Mouse (Mus musculus) kidney, postnatal 4 days (tissue): ENCODE measurements around the gene Gm17783.
"Not testable (repeated sequence)": the region's sequence is repeated elsewhere in the genome, so short reads cannot be mapped to it uniquely, and the experiment has no call there.

Experiments used
- DNase-seq, 2 experiments: peaks; one replicate each; pipeline ENCODE4 v3.0.0; 2021; ENCODE audit warnings: mixed read lengths in 2 of 2

The Gm17783 gene

DNA sequence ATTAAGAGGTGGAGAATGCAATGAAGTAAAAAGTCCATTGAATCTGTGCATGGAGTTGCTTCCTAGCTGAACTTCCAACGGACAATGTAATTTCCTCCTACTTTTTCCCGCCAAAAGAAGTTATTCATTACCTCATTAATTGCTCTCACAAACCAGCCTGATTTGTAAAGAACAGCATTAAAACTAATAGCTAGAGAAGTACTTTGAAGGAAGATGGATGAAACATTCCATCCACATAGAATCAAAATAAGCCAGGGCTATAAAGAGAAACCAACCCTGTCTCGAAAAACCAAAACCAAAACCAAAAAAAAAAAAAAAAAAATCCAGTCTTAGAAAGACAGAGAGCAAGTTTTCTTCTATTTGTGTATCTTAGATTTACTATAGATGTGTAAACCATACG is at the start of gene Gm17783:
Gene Gm17783 (minus strand): TSS at position 101 of the 400 bp plus-strand sequence.
- no peak for DNase-seq

DNA sequence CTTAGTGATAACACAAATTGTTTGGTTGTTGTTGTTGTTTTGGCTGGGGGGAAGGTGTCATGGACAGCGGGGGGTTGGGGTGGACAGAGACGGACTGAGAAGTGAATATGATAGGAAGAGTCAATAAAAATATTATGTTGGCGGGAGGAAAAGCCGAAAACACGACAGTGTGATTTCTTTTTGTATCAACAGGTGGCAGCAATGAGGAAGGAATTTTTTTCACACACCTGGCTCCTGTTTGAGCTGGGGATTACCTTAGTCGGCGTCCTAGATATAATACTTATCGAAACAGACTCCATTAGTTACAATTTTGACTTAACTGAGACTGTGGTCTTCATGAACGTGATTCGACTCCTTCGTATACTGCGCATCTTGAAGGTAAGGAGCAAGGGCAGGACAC is 48.0 kb upstream of the Gm17783 start:
- no peak for DNase-seq

DNA sequence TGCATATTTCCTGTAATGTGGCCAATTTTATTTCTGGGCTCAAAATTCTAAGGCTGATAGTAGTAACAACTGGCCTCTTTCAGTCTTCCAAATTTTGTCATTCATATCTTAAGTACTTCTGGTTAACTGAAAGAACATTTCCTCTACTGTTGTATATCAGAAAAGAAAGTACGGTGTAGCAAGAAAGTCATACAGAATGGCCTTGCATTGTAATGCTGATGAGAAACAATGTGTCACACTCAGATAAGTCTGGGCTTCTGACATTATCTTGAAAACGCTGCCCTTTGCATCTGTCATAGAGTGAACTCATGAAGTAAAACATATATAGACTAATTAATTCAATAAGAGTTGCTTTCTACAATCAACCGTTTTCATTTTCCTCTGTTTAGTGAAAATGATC is 40.5 kb upstream of the Gm17783 start:
- no peak for DNase-seq

DNA sequence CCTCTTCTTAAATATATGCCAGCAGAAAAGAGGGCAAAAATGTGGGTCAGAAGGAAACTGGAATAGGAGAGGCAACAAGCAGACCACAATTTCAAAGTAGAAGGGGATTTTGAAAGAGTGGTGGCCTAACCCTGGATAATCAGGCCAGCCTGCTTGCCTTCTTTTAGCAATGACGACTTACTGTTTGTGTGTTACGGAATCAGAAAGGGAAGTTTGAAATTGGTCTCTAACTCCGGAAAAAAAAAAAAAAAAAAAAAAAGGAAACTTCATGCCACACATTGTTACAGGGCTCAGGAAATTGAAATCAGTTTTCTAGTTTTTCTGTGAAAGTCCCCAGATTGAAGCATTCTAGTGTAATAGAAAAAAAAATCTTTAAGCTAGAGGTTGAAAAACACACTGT is 29.9 kb upstream of the Gm17783 start:
- DNase-seq = no peak

DNA sequence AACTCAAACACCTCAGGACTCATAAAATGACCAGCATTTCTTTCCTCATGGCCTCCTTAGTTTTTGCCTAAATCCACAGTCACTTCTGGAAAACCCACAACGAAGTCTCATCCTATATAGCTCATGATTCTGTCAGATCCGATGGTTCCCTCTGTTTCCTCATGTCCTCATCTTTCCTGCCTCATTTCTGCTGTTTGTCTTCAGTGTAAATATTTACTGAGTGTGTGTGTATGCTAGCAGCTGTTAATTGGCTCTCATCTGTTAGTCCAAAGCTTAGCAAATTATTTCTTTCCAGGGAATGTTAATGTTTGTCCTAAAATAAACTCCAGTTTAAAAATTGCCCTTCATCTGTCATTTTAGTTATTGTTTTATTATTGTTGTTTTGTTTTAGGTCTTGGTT is 19.7 kb upstream of the Gm17783 start:
- no peak for DNase-seq

DNA sequence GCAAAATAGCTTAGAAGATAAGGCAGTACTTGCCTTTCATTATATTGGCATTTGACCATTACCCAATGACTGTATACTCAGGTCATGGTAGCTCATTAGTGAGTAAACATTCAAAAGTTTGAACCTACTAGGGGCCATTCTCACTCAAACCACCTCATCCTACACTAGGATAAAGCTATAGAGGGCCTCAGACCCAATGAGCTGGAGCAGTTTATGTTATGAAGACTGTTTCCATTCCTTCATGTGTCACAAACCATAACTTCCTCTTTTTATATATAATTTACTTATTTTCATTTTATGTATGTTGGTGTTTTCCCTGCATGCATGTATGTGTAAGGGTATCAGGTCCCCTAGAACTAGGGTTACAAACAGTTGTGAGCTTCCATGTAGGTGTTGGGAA is 16.1 kb upstream of the Gm17783 start:
- no peak for DNase-seq

DNA sequence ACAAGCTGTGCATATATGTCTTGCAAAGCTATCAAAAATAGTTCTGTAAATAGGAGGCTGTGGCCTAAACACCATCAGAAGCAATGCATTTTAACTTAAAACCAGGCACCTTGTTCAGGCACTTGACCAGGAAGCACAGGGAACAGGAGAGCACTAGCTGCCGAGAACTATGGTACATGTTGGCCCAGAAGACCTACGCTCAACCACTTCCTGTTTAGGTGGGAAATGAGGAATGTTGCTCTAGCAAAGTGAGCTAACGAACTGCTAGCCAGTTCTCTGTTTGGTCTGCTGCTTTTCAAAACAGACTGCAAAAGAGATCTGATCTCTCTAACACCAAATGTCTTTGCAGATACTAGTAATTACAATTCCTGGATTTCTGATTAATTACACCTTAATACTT is 12.5 kb upstream of the Gm17783 start:
- DNase-seq = no peak

DNA sequence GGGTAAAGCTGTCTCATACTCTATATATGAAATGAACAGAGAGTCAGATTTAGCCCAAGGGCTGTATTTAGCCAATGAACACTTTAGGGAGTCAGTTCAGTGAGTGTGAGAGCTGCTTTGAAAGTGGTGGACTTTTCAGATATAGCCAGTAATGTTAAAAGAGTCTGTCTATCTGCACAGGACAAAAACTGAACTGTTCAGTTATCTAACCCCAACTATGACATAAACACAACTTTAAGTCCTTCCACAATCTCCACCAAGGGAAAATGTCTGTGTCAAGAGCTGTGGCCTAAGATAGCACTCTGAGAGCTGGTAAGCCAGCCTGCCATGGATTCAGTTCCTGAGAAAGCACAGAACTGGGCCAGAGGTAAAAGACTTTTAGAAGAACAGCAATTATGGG is 10.3 kb upstream of the Gm17783 start:
- no peak for DNase-seq

DNA sequence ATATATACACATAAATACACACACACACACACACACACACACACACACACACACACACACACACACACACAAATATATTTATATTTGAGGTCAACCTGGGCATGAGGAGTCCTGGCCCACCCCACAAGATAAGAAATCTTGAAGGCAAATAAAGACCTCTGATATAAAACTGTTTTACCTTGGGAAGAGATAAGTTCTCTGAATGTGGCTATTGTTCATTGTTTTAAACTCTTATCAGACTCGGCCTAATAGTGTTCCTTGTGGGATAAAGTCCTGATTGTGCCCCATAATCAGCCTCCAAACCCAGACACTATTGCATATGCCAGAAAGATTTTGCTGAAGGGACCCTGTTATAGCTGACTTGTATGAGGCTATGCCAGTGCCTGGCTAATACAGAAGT is 6.5 kb upstream of the Gm17783 start:
- not testable (repeated sequence) for DNase-seq

DNA sequence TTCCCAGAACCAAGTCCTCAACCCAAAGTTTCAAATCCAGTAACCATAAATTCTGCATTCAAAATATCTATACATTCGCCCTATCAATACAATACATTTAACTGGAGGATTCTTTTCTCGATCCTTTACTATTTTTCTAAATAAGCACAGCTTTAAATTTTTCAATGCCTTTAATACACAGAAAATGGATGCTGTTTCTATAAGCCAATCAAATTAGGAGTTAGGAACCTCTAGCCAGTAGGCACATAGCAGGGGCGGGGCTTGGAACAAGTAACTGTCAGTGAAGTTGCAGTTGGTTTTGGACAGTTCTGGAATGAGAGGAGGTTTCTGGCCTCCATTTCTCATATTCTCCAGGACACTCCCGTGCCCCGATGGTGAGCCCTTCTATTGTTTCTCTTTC is 3.2 kb upstream of the Gm17783 start, which contains the start of gene Slc9c1:
Gene Slc9c1 (plus strand): TSS at position 301 of the 400 bp plus-strand sequence.
- DNase-seq = no peak

DNA sequence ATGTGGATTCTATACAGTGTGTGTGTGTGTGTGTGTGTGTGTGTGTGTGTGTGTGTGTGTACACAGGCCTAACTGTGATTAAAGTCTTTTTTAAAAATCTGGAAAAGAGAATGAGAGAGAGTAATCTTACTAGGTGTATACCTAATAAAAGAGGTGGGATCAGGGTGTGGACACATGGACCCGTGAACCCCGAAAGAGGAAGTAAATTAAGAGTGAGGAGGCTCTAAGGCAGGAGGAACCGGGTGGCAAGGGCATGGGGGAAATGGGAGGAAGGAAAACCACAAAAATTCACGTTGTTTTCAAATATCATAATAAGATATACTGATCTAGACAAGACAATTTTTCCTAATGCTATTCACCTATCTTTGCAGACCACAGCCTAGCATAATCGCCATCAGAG is 6.3 kb downstream of the Gm17783 start:
- no peak for DNase-seq

DNA sequence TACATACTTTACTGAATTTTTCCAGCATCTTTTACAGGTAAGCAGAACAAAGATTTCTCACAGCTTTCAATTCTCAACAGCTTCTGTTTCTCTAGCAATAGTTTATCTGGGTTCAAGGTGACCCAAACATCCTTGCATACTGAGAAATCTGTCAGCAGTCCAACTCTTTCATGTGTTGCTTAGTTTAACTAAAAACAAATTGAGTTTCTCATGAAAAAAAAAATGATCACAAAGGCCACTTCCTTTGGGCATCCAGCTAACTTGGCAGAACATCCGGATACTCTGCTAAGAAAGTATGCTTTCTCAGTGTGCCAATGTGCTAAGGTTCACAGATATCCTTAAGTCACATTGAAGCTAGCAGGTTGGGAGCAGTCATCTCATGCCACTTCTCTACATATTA is 36.5 kb downstream of the Gm17783 start:
- no peak for DNase-seq

DNA sequence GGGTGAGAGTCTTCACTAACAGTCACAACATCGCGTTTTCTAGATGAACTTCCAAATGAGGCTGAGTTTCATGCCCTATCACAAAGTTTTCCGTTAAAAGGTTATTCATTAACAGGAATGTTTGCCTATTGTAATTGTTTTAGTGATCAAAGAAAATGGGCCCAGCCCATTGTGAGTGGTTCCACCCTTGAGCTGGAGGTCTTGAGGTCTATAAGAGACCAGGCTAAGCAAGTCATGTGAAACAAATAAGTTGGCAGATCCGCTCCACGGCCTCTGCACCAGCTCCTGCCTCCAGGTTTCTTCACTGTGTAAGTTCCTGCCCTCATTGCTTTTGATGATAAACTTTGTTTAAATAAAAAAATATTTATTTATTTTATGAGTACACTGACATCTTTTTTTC is 38.9 kb downstream of the Gm17783 start, which contains the start of gene Gm609:
Gene Gm609 (minus strand): TSS at position 43 of the 400 bp plus-strand sequence.
- DNase-seq = peak; percentile 14 to 33

DNA sequence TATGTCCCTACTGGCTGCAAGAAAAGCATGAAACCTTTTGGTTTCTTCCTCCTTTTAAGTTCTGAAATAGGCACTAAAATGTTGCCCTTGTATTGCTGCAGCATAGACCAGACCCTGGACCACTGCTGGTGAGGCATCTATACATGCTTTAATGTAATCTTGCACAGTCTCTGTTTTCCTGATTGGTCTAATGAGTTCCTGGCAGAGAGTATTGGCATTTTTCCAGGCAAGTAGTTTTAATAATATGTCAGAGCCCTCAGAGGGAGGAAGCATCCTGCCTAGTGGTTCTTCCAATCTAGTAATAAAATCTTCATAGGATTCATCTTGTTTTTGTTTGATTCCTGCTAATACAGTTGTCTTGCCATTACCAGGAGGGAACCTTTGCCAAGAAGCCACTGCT is 54.9 kb downstream of the Gm17783 start:
- no peak for DNase-seq

DNA sequence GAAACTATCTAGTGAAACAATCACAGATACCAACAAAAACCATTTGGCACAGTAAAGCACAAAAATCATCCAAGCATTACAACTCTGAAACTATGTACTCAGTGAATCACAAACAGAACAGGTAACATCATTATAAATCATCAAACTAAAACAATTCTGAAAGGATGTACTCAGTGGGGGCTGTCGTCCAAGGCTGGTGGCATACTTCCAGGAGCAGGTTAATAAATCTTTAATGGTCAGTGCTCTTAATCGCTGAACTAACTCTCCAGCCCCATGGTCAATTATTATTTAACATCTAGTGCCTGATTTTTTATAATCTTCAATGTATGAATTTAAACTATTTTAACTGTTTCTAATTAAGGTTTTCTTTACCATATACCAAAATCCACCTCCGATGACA is 60.0 kb downstream of the Gm17783 start:
- peak; percentile 16 to 36 for DNase-seq
